Mouse (Mus musculus): ENCODE data around the gene Vps33a. TPM values are rescaled to one million over a fixed set of nuclear protein-coding genes. Genes with fewer than 3 reads are reported as not detected.
"Not testable (repeated sequence)": the region's sequence is repeated elsewhere in the genome, so short reads cannot be mapped to it uniquely, and the experiment has no call there.

Gene Vps33a
- polyA plus RNA-seq, 1 experiment from 2014 or later, result 14.6 TPM

GRCm38 (mm10) chr5:123523692-123524392, 49.0 kb downstream of the Vps33a start, which contains the start of gene Diablo:
Diablo (minus strand) TSS chr5:123524176.
- Histone ChIP-seq H3K4me1 (replicated peaks; ENCODE audit: control insufficient read depth, insufficient read depth) (0 out of 2 replicates have a peak, but pooled peaks cover 5% of the 10 kb centered on the region), H3K27ac (replicated peaks) (peak within 1 kb of the TSS; percentile 58), H3K36me3 (ENCODE audit: control insufficient read depth, insufficient read depth, low read length) (0 out of 2 replicates have a peak, but pooled peaks cover under 1% of the 10 kb centered on the region), H3K27me3 (ENCODE audit: control insufficient read depth, insufficient read depth, low read length) (no peaks in the 10 kb centered on the region), H3K9ac (ENCODE audit: low read length) (peak within 1 kb of the TSS; percentile 80), H3K9me3 (ENCODE audit: control insufficient read depth, low read length) (no peaks in the 10 kb centered on the region), H3K4me2 (replicated peaks; ENCODE audit: low read depth) (peak within 1 kb of the TSS; percentile 99), H3K4me3 (ENCODE audit: low read depth, low read length) (peak within 1 kb of the TSS; percentile 94)
- peak; percentile 99 for DNase-seq (ENCODE audit: low spot score)
- peak; percentile 98 for ATAC-seq (ENCODE audit: low FRiP score, low TSS enrichment)
- under 1% methylated on average over 76 of the region's 82 CpGs for WGBS
- TF ChIP-seq CTCF (IDR thresholded peaks at IDR 0.05; ENCODE audit: low read depth), result peak; percentile 34; the same call in 1 of the 2 replicates
- no peak for TF ChIP-seq EP300 (optimal IDR thresholded peaks at IDR 0.05)

GRCm38 (mm10) chr5:123522166-123522565, 50.7 kb downstream of the Vps33a start:
- no peak for DNase-seq (ENCODE audit: low spot score)
- no peak for ATAC-seq (ENCODE audit: low FRiP score, low TSS enrichment)
- Histone ChIP-seq H3K9ac (ENCODE audit: low read length) (no peak overlapping the region), H3K4me2 (replicated peaks; ENCODE audit: low read depth) (no peak overlapping the region), H3K4me3 (ENCODE audit: low read depth, low read length) (no peak overlapping the region), H3K27me3 (ENCODE audit: control insufficient read depth, insufficient read depth, low read length) (no peaks in the 10 kb centered on the region), H3K4me1 (replicated peaks; ENCODE audit: control insufficient read depth, insufficient read depth) (0 out of 2 replicates have a peak, but pooled peaks cover 5% of the 10 kb centered on the region), H3K27ac (replicated peaks) (no peak overlapping the region), H3K36me3 (ENCODE audit: control insufficient read depth, insufficient read depth, low read length) (peaks cover 6% of the 10 kb centered on the region; the same call in 1 of the 2 replicates), H3K9me3 (ENCODE audit: control insufficient read depth, low read length) (no peaks in the 10 kb centered on the region)
- 95% methylated on average over 1 of the region's 1 CpGs for WGBS
- TF ChIP-seq EP300 (optimal IDR thresholded peaks at IDR 0.05), result no peak
- no peak for TF ChIP-seq CTCF (IDR thresholded peaks at IDR 0.05; ENCODE audit: low read depth)

- H3K36me3 ChIP-seq (ENCODE audit: control insufficient read depth, insufficient read depth, low read length), result peaks cover 6% of the 10 kb centered on the region; the same call in 1 of the 2 replicates
- TF ChIP-seq EP300 (optimal IDR thresholded peaks at IDR 0.05), result no peak
- TF ChIP-seq CTCF (IDR thresholded peaks at IDR 0.05; ENCODE audit: low read depth), result no peak
- no peaks in the 10 kb centered on the region for H3K27me3 ChIP-seq (ENCODE audit: control insufficient read depth, insufficient read depth, low read length)
- H3K9me3 ChIP-seq (ENCODE audit: control insufficient read depth, low read length), result no peaks in the 10 kb centered on the region
- 0 out of 2 replicates have a peak, but pooled peaks cover 5% of the 10 kb centered on the region for H3K4me1 ChIP-seq (replicated peaks; ENCODE audit: control insufficient read depth, insufficient read depth)
- H3K4me2 ChIP-seq (replicated peaks; ENCODE audit: low read depth), result no peak overlapping the region
- no peak overlapping the region for H3K9ac ChIP-seq (ENCODE audit: low read length)
- no peak overlapping the region for H3K27ac ChIP-seq (replicated peaks)
- no peak overlapping the region for H3K4me3 ChIP-seq (ENCODE audit: low read depth, low read length)
- DNase-seq (ENCODE audit: low spot score) (no peak), ATAC-seq (ENCODE audit: low FRiP score, low TSS enrichment) (no peak)
- 92% methylated on average over 1 of the region's 1 CpGs for WGBS
These were observed 51.2 kb downstream of the Vps33a start for GRCm38 (mm10) chr5:123521621-123522020.

GRCm38 (mm10) chr5:123520666-123521065, 52.2 kb downstream of the Vps33a start:
- Histone ChIP-seq H3K27me3 (ENCODE audit: control insufficient read depth, insufficient read depth, low read length) (no peaks in the 10 kb centered on the region), H3K36me3 (ENCODE audit: control insufficient read depth, insufficient read depth, low read length) (peaks cover 7% of the 10 kb centered on the region; the same call in 1 of the 2 replicates), H3K9me3 (ENCODE audit: control insufficient read depth, low read length) (no peaks in the 10 kb centered on the region), H3K27ac (replicated peaks) (no peak overlapping the region), H3K4me1 (replicated peaks; ENCODE audit: control insufficient read depth, insufficient read depth) (0 out of 2 replicates have a peak, but pooled peaks cover 5% of the 10 kb centered on the region), H3K9ac (ENCODE audit: low read length) (no peak overlapping the region), H3K4me3 (ENCODE audit: low read depth, low read length) (no peak overlapping the region), H3K4me2 (replicated peaks; ENCODE audit: low read depth) (no peak overlapping the region)
- WGBS, result 86% methylated on average over 9 of the region's 9 CpGs
- TF ChIP-seq EP300 (optimal IDR thresholded peaks at IDR 0.05) (no peak), CTCF (IDR thresholded peaks at IDR 0.05; ENCODE audit: low read depth) (no peak)
- DNase-seq (ENCODE audit: low spot score), result no peak
- no peak for ATAC-seq (ENCODE audit: low FRiP score, low TSS enrichment)

- no peak for DNase-seq (ENCODE audit: low spot score)
- no peak overlapping the region for H3K4me2 ChIP-seq (replicated peaks; ENCODE audit: low read depth)
- H3K36me3 ChIP-seq (ENCODE audit: control insufficient read depth, insufficient read depth, low read length), result peaks cover 11% of the 10 kb centered on the region; the same call in 1 of the 2 replicates
- WGBS, result 85% methylated on average over 5 of the region's 5 CpGs
- TF ChIP-seq CTCF (IDR thresholded peaks at IDR 0.05; ENCODE audit: low read depth) (no peak), EP300 (optimal IDR thresholded peaks at IDR 0.05) (no peak)
- H3K9ac ChIP-seq (ENCODE audit: low read length), result no peak overlapping the region
- H3K27ac ChIP-seq (replicated peaks), result no peak overlapping the region
- H3K9me3 ChIP-seq (ENCODE audit: control insufficient read depth, low read length), result no peaks in the 10 kb centered on the region
- no peak for ATAC-seq (ENCODE audit: low FRiP score, low TSS enrichment)
- no peak overlapping the region for H3K4me3 ChIP-seq (ENCODE audit: low read depth, low read length)
- H3K27me3 ChIP-seq (ENCODE audit: control insufficient read depth, insufficient read depth, low read length), result no peaks in the 10 kb centered on the region
- H3K4me1 ChIP-seq (replicated peaks; ENCODE audit: control insufficient read depth, insufficient read depth), result no peaks in the 10 kb centered on the region
These were observed 58.0 kb downstream of the Vps33a start for GRCm38 (mm10) chr5:123514871-123515270.

- WGBS, result 53% methylated on average over 3 of the region's 3 CpGs
- H3K27me3 ChIP-seq (ENCODE audit: control insufficient read depth, insufficient read depth, low read length), result no peaks in the 10 kb centered on the region
- H3K4me2 ChIP-seq (replicated peaks; ENCODE audit: low read depth), result no peak overlapping the region
- H3K27ac ChIP-seq (replicated peaks), result no peak overlapping the region
- H3K9me3 ChIP-seq (ENCODE audit: control insufficient read depth, low read length), result no peaks in the 10 kb centered on the region
- DNase-seq (ENCODE audit: low spot score), result no peak
- no peak overlapping the region for H3K4me3 ChIP-seq (ENCODE audit: low read depth, low read length)
- 0 out of 2 replicates have a peak, but pooled peaks cover 5% of the 10 kb centered on the region for H3K36me3 ChIP-seq (ENCODE audit: control insufficient read depth, insufficient read depth, low read length)
- ATAC-seq (ENCODE audit: low FRiP score, low TSS enrichment), result peak; percentile 22; the same call in 1 of the 2 replicates
- no peak overlapping the region for H3K9ac ChIP-seq (ENCODE audit: low read length)
- no peak for TF ChIP-seq EP300 (optimal IDR thresholded peaks at IDR 0.05)
- no peaks in the 10 kb centered on the region for H3K4me1 ChIP-seq (replicated peaks; ENCODE audit: control insufficient read depth, insufficient read depth)
These were observed 60.7 kb downstream of the Vps33a start for GRCm38 (mm10) chr5:123512102-123512501.

GRCm38 (mm10) chr5:123511426-123511825, 61.4 kb downstream of the Vps33a start:
- not testable (repeated sequence) for ATAC-seq (ENCODE audit: low FRiP score, low TSS enrichment); H3K4me3 ChIP-seq (ENCODE audit: low read depth, low read length); H3K27ac ChIP-seq (replicated peaks); H3K4me1 ChIP-seq (replicated peaks; ENCODE audit: control insufficient read depth, insufficient read depth); H3K9me3 ChIP-seq (ENCODE audit: control insufficient read depth, low read length); H3K27me3 ChIP-seq (ENCODE audit: control insufficient read depth, insufficient read depth, low read length); H3K36me3 ChIP-seq (ENCODE audit: control insufficient read depth, insufficient read depth, low read length); H3K9ac ChIP-seq (ENCODE audit: low read length); H3K4me2 ChIP-seq (replicated peaks; ENCODE audit: low read depth); DNase-seq (ENCODE audit: low spot score)
- WGBS, result 82% methylated on average over 3 of the region's 3 CpGs

Measured in stomach, postnatal 0 days (tissue).